Mouse (Mus musculus): ENCODE data around the gene Chil1. TPM values are rescaled to one million over a fixed set of nuclear protein-coding genes. Genes with fewer than 3 reads are reported as not detected.

The Chil1 gene
- total RNA-seq, 2 experiments from 2014 or later, result 8.0 to 8.5 TPM

GRCm38 (mm10) chr1:134201751-134202420 is 19.9 kb downstream of the Chil1 start:
- DNase-seq (ENCODE audit: low spot score in 2 of 2), result peak in 1 of 2 experiments; percentile 60

DNA sequence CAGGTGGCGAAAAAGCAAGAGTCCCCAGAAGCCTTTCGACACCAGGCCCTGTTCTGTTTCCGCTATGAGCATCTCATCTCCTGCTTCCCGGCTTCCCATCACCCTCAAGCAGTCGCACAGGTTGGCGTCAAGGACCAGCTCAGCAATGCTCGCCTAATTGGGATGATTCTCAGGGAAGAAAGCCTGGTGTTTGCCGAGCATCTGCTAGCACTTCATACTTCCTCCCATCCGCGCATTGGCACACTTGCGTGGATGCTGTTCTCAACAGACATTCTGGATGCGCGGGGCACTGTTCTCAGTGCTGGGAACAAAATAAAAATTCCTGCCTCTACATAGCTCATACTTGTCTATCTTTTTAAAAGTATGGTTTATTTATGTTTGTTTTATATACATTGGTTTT is 22.3 kb downstream of the Chil1 start:
- peak in 1 of 2 experiments; percentile 65 for DNase-seq (ENCODE audit: low spot score in 2 of 2)

GRCm38 (mm10) chr1:134205296-134206018 is 23.5 kb downstream of the Chil1 start:
- DNase-seq (ENCODE audit: low spot score in 2 of 2), result peak in 1 of 2 experiments; percentile 60

- no peak for DNase-seq (ENCODE audit: low spot score in 2 of 2)
Measured at GRCm38 (mm10) chr1:134206085-134206484, 24.1 kb downstream of the Chil1 start.

DNA sequence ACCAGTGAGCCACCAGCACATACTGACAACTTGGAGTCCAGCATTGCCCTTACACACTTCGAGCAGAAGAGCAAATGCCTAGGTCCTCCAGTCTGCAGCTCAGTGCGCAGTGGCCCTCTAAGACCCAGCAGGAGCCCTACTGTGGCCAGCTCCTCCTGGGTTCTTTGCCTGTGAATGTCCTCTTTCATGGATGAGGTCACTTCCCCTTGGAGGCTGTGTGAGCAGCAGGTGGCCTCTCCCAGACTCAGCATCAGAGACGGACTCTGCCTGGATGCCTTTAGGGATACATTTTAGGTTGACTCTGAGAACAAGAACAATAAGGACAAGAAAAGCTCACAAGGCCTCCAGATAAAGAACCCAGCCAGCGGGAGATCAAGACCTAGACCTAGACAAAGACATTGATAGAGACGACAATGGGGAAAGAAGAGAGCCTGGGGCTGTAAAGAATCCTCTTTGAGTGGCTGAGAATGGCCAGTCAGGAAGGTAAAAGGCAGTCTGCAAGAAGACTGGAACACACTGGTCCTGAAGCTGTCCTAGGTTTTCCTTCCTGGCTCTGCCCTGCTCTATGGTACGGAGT is 28.3 kb downstream of the Chil1 start:
- DNase-seq (ENCODE audit: low spot score in 2 of 2), result no peak

DNA sequence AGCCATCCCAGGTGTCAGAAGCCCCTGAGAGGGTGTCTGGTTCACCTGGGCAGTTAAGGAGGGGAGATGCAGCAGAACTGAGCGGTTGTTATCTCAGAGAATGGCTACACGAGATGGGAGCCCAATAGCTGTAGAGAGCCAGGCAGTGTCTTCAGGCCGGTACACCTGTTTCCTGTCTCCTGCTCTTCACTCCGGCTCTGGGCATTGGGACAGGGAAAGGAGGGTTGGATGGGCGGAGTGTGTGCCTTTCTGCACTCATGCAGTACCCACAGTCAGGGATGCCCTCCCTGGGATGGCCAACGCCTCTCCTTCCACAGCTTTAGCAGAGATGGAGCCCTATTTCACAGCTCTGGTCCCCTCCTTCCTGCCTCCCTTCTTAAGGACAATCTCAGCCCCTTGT is 29.1 kb downstream of the Chil1 start:
- no peak for DNase-seq (ENCODE audit: low spot score in 2 of 2)

GRCm38 (mm10) chr1:134211631-134212030 is 29.7 kb downstream of the Chil1 start:
- no peak for DNase-seq (ENCODE audit: low spot score in 2 of 2)

- no peak for DNase-seq (ENCODE audit: low spot score in 2 of 2)
Measured at GRCm38 (mm10) chr1:134212351-134212750, 30.4 kb downstream of the Chil1 start.

- DNase-seq (ENCODE audit: low spot score in 2 of 2), result no peak
Measured at GRCm38 (mm10) chr1:134213405-134213804, 31.4 kb downstream of the Chil1 start.

GRCm38 (mm10) chr1:134215059-134215458 is 33.1 kb downstream of the Chil1 start:
- no peak for DNase-seq (ENCODE audit: low spot score in 2 of 2)

DNA sequence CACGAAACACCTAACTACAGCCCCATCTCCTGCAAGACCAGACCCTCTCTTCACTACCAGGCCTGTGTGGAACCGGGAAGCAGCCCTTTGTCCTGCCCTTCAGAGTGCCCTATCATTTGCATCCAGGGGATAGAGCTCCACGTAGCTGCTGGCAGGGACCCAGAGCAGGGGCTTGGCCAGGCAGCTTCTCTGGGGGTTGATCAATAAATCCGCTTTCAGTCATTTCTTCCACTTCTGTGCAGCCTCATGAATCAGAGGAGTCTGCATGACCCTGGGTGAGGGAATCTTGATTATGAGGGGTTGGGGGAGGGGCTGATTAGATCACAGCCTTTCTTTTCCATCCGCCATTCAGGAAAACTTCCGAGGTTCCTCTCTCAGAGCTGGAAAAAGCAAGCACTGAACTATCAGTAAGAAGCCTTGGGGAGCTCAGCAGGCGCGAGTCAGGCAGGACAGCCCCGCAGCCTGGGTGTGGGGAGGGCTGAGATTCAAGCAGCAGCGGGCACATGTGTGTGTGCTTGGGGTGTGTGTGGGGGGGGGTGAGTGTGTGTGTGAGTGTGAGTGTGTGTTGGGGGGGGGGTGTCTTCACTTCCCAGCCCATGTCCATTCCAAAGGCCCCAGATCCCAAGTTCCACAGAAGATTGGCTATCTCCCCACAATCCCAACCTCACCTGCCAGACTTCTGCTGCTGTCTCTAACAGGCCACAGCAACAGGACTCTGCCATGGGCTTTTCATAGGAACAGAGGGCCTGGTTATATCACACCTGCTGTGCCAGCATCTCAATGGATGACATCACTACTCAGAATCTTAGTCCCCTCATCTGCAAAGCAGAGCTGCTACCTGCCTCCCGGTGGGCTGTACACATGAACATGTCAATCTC is 34.0 kb downstream of the Chil1 start:
- DNase-seq (ENCODE audit: low spot score in 2 of 2), result no peak

GRCm38 (mm10) chr1:134216629-134216971 is 34.6 kb downstream of the Chil1 start:
- no peak for DNase-seq (ENCODE audit: low spot score in 2 of 2)

DNA sequence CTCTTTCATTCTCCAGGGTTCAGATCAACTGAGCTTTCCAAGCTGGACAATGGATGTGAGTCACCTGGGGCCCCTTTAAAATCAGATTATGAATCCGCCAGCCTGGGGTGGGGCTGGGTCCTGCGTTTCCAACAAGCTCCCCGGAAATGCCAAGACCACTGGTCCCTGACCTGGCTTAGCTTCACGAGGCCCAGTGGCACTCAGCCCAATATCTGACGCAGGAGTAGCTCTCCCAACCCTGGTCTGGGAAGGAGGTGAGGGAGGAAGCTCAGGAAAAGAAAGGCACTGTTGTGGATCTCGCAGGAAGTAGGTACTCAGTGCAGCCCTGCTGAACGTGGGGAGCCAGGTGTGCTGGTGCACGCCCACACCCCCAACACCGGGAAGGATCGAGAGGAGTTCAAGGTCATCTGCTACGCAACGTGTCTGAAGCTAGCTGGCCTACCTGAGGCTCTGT is 35.1 kb downstream of the Chil1 start:
- DNase-seq (ENCODE audit: low spot score in 2 of 2), result no peak

- no peak for DNase-seq (ENCODE audit: low spot score in 2 of 2)
Measured at GRCm38 (mm10) chr1:134217942-134218341, 36.0 kb downstream of the Chil1 start.

- no peak for DNase-seq (ENCODE audit: low spot score in 2 of 2)
Measured at GRCm38 (mm10) chr1:134219608-134220007, 37.6 kb downstream of the Chil1 start.

- no peak for DNase-seq (ENCODE audit: low spot score in 2 of 2)
Measured at GRCm38 (mm10) chr1:134221172-134221571, 39.2 kb downstream of the Chil1 start.

DNA sequence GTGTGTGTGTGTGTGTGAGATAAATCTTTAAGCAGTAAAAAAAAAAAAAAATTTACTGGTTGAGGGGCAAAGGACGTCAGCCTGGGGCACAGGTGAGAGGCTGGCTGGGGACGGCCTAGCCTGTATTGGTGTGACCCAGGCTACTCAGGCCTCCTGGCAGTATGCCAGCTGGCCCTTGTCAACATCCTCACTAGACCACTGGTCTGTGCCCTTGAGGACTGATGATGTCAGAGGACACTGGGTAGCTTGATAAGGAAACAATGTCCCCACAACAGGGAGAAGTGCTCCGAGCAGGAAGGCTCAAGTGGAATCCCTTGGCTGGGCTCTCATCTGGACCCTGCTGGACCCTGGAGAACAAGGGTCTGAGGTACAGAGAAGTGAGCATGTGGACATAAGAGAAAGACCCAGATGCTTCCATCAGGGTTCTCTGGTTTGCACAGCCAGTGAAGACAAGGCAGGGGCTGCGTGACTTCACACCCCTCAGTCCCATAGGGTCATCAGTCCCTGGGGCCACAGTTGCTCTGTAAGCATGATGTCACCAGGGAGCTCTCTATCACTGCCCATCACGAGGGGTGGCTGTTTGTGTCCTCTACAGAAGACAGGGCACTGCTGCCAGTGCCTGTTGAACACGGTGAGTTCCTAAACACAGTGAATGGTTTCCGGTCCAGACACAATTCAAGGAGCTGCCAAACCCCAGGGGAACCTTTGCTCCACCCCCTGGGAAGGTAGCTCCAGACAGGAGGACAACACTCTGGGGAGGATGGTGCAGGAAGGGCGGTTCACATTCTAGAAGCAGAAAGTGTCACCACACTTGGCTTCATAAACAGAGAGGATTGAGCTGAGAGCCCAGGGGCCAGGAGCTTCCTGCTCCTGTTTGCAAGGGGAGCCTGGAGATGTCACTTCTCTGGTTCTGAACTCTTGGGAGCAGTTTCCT is 40.4 kb downstream of the Chil1 start:
- no peak for DNase-seq (ENCODE audit: low spot score in 2 of 2)

- DNase-seq (ENCODE audit: low spot score in 2 of 2), result no peak
Measured at GRCm38 (mm10) chr1:134224649-134225227, 42.8 kb downstream of the Chil1 start.

GRCm38 (mm10) chr1:134225375-134225774 is 43.4 kb downstream of the Chil1 start:
- no peak for DNase-seq (ENCODE audit: low spot score in 2 of 2)

DNA sequence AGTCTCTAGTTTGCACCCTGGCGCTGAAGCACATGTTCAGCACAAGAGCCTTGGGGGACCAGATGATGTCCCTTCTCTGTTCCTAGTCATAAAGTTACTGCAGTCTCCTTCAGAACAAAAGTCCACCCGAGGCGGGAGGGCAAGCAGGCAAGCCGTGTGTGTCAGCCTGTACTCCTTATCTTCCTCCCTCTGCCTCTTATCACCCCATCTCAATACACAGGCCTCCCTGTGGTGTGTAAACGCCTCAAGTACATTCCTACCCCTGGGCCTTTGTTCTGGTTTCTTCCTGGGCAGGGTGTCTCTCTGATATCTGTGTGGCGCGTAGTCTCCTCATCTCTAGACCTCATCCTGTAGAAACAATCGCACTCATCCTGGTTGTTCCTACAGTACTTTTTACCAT is 44.8 kb downstream of the Chil1 start:
- DNase-seq (ENCODE audit: low spot score in 2 of 2), result no peak
